Mouse (Mus musculus) ES-E14 (cell line): ENCODE data around the gene Iqgap2. TPM values are rescaled to one million over a fixed set of nuclear protein-coding genes. Genes with fewer than 3 reads are reported as not detected.

Experiments
- DNase-seq: peaks from one replicate; pipeline ENCODE4 v3.0.0-alpha.2; 2013; ENCODE audit warnings: low read depth, low spot score
- H3K27ac ChIP-seq: 2 replicates; pipeline ENCODE4 v1.5.1; 2012; ENCODE audit warnings: low read depth, mild to moderate bottlenecking, low read length, moderate library complexity, mixed read lengths; ENCODE audit not compliant: poor library complexity, insufficient read depth, severe bottlenecking
- H3K36me3 ChIP-seq: 2 replicates; pipeline ENCODE4 v1.6.1; 2012; ENCODE audit warnings: mild to moderate bottlenecking, low read length, moderate library complexity, mixed read lengths; ENCODE audit not compliant: control insufficient read depth, poor library complexity, insufficient read depth, severe bottlenecking
- H3K4me1 ChIP-seq, 2 experiments: fragments of 150-350 bp in 1 of 2; sonication (generic) in 1 of 2; 2 replicates each; pipeline ENCODE4 v1.6.1; 2012; ENCODE audit warnings: low read length in 2 of 2, mild to moderate bottlenecking in 1 of 2, mixed read lengths in 1 of 2; ENCODE audit not compliant: control insufficient read depth in 2 of 2, insufficient read depth in 2 of 2, poor library complexity in 1 of 2
- H3K4me3 ChIP-seq, 2 experiments: fragments of 150-350 bp in 1 of 2; sonication (generic) in 1 of 2; 2 replicates each; pipeline ENCODE4 v1.5.1; 2012; ENCODE audit warnings: low read length in 2 of 2, low read depth in 1 of 2, mild to moderate bottlenecking in 1 of 2, mixed read lengths in 1 of 2; ENCODE audit not compliant: insufficient read depth in 1 of 2, poor library complexity in 1 of 2, severe bottlenecking in 1 of 2
- H3K9ac ChIP-seq: 2 replicates; pipeline ENCODE4 v1.6.1; 2012; ENCODE audit warnings: low read depth, mild to moderate bottlenecking, low read length, mixed read lengths; ENCODE audit not compliant: poor library complexity, insufficient read depth, severe bottlenecking
- H3K9me3 ChIP-seq: fragments of 150-350 bp; sonication (generic); 2 replicates; pipeline ENCODE4 v1.6.1; 2012; ENCODE audit warnings: low read depth, mild to moderate bottlenecking, low read length; ENCODE audit not compliant: control insufficient read depth, insufficient read depth
- CHD2 ChIP-seq: IDR thresholded peaks from 2 replicates; pipeline ENCODE4 v1.6.1; 2014; ENCODE audit warnings: mild to moderate bottlenecking, low read depth, low read length, inconsistent platforms
- HCFC1 ChIP-seq: IDR thresholded peaks from 2 replicates; pipeline ENCODE4 v1.6.1; 2012; ENCODE audit warnings: low read length, inconsistent platforms, borderline replicate concordance; ENCODE audit not compliant: insufficient read depth
- MAFK ChIP-seq: IDR thresholded peaks from 2 replicates; pipeline ENCODE4 v1.6.1; 2014; ENCODE audit warnings: mild to moderate bottlenecking, low read depth, low read length, inconsistent platforms; ENCODE audit not compliant: insufficient read depth
- ZC3H11A ChIP-seq: IDR thresholded peaks from 2 replicates; pipeline ENCODE4 v1.6.1; 2012; ENCODE audit warnings: low read depth, mild to moderate bottlenecking, inconsistent platforms, low read length, borderline replicate concordance
- ZNF384 ChIP-seq: IDR thresholded peaks from 2 replicates; pipeline ENCODE4 v1.6.1; 2012; ENCODE audit warnings: low read depth, low read length, inconsistent platforms
- in situ Hi-C, 2 experiments: fragments of 600-800 bp; cut with MboI; formaldehyde crosslinking; loops; one replicate each; pipeline ENCODE4 v1.15.1; 2025; ENCODE audit warnings: low sequenced_read_pairs in 2 of 2, inconsistent platforms in 1 of 2; ENCODE audit not compliant: unreplicated experiment in 2 of 2
- total RNA-seq: library from RNA; depleted of rRNA; stranded (reverse); fragments of 300-350 nt; gene quantifications from 2 replicates; pipeline ENCODE4 v1.2.3, GENCODE M21; 2012

The Iqgap2 gene
- total RNA-seq, 1 experiment, result 15.0 TPM

DNA sequence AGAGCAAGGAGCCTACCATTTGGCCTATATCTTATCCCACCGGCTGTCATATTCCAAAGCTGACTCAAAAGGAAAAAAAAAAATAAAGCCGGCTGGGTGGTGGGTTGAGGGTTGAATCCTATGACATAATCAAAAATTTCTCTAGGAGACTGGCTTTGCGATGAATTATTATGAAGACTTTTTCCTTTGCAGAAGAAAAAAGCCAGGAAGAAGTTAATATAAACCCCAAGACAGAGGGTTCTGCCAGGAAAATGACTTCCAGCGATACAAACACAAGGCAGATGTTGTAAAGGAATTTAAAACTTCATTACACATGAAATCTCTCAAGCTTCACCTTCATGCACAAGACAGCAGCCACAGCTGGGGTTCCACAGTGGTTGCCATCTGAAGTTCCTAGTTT is 146.3 kb downstream of the Iqgap2 start:
- in situ Hi-C loops, result no loop called here
- no peaks in the 10 kb centered on the region for H3K4me1 ChIP-seq
- DNase-seq, result no peak
- H3K36me3 ChIP-seq, result no peaks in the 10 kb centered on the region
- no peak overlapping the region for H3K27ac ChIP-seq
- no peak overlapping the region for H3K4me3 ChIP-seq
- no peak for TF ChIP-seq CHD2
- H3K9me3 ChIP-seq, result no peaks in the 10 kb centered on the region
- H3K9ac ChIP-seq, result no peak overlapping the region

GRCm38 (mm10) chr13:95742881-95743466 is 148.7 kb downstream of the Iqgap2 start:
- no peaks in the 10 kb centered on the region for H3K36me3 ChIP-seq
- H3K27ac ChIP-seq, result no peak overlapping the region
- H3K4me1 ChIP-seq, result no peaks in the 10 kb centered on the region
- no peak overlapping the region for H3K9ac ChIP-seq
- no peak for DNase-seq
- in situ Hi-C loops, result no loop called here
- no peak for TF ChIP-seq ZNF384
- no peak for TF ChIP-seq ZC3H11A
- no peak for TF ChIP-seq HCFC1
- TF ChIP-seq MAFK, result no peak
- H3K4me3 ChIP-seq, result no peak overlapping the region
- no peaks in the 10 kb centered on the region for H3K9me3 ChIP-seq

DNA sequence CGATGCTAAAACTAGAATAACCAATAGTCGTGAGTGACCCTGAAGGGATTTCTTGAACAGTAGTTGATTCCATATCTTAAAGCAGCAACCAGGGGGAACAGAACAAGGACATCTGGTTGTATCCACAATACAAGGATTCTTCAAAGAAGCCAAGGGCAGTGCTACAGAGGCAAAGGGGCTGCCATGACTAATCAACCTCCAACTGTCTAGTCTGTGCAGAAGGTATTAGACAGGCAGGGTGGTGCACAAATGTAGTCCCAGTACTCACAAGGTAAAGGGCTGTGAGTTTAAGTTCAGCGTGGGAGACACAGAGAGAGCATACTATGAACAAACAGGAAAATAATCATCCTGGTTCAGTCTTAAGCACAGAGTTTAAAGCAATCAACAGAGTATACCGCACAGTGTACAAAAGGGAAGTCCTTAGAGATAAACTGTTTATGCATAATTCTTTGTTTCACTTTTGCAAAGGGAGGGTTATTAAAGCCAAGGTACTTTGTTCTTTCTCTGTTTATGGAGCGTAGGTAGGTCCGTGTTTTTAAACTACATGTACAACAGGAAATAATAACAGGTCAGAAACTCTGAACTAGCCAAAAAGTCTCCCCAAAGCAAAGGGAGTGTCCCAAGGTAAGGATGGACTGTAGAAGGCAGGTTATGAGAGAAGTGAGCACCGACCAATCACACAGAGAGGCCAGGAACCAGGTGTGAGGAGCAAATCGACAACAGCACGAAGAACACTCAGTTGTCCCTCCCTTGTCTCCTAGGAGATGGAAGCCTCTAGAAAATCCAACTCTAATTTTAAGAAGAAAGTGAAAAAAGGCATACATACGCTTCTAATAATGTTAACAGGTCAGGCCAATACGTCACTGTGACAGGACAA is 149.7 kb downstream of the Iqgap2 start:
- Histone ChIP-seq H3K27ac (no peak overlapping the region), H3K4me3 (no peak overlapping the region), H3K9ac (no peak overlapping the region), H3K9me3 (no peaks in the 10 kb centered on the region), H3K4me1 (no peaks in the 10 kb centered on the region), H3K36me3 (no peaks in the 10 kb centered on the region)
- in situ Hi-C loops, result no loop called here
- no peak for DNase-seq
- TF ChIP-seq ZC3H11A (no peak), ZNF384 (no peak)

DNA sequence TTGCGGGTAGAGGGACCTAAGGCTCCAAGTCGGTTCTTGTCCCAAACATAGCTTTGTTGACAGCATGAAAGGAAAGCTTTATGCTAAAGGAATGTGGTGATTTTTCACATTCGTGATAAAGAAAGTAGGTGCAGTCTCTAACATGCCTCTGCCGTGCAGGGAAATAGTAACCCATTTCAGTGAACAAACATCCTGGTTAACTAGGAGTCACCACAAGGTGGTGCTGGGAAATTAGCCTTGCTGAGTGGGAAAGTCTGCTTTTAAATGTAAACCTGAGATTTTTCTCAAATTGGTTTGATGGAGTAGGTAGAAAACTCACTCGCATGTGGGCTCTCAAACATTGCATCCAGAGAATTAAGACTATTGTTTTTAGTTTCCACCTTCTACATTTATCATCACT is 152.1 kb downstream of the Iqgap2 start:
- Histone ChIP-seq H3K9me3 (no peaks in the 10 kb centered on the region), H3K9ac (no peak overlapping the region), H3K4me3 (no peak overlapping the region), H3K27ac (no peak overlapping the region), H3K4me1 (no peaks in the 10 kb centered on the region), H3K36me3 (no peaks in the 10 kb centered on the region)
- DNase-seq, result no peak
- in situ Hi-C loops, result no loop called here
- TF ChIP-seq ZC3H11A, result no peak
- TF ChIP-seq HCFC1, result no peak
- TF ChIP-seq ZNF384, result no peak
- TF ChIP-seq CHD2, result no peak
- no peak for TF ChIP-seq MAFK

DNA sequence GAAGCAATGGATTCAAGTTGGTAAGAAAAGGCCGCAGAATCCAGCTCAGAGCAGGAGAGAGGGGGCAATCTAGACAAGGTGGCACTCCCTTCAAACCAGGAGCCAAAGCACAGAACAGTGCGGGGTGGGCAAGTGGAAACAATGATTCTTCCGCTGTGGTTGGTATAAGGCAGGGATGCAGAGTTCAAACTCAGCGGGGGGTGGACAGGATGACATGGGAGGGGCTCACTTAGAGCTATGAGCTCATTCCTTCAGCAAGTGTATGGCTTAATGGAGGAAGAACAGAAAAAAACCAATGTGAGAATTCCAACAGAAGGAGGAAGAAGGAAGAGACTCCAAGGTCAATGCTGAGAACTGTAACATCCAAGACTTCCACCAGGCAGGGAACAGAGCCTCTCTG is 161.2 kb downstream of the Iqgap2 start:
- TF ChIP-seq ZNF384 (no peak), ZC3H11A (no peak), CHD2 (no peak), HCFC1 (no peak), MAFK (no peak)
- no peak overlapping the region for H3K9ac ChIP-seq
- H3K4me3 ChIP-seq, result no peak overlapping the region
- H3K27ac ChIP-seq, result no peak overlapping the region
- H3K9me3 ChIP-seq, result no peaks in the 10 kb centered on the region
- peak; percentile 15 for DNase-seq
- no peaks in the 10 kb centered on the region for H3K36me3 ChIP-seq
- H3K4me1 ChIP-seq, result no peaks in the 10 kb centered on the region
- in situ Hi-C loops, result no loop called here
